Mouse (Mus musculus): ENCODE measurements around the gene Gm20830.
"Not testable (repeated sequence)": the region's sequence is repeated elsewhere in the genome, so short reads cannot be mapped to it uniquely, and the experiment has no call there.

Gm20830 gene

GRCm38 (mm10) chrY:6918182-6918581 is at the start of gene Gm20830:
Gene Gm20830, minus strand, starts transcription at chrY:6918282.
- not testable (repeated sequence) for DNase-seq (ENCODE audit: inconsistent age in 2 of 2, low spot score in 1 of 2)
